Mouse (Mus musculus): Measurements from ENCODE around the gene Tspan5.

- TF ChIP-seq GATA1 (IDR thresholded peaks at IDR 0.05; ENCODE audit: borderline replicate concordance, low read length) (no peak), FLI1 (IDR thresholded peaks at IDR 0.05; ENCODE audit: low read length) (no peak)
Measured at GRCm38 (mm10) chr3:138812565-138812964, 70.6 kb downstream of the Tspan5 start.

Measured in megakaryocyte, embryonic 14.5 days (primary cell).